Mouse (Mus musculus): ENCODE measurements around the gene Olfr57.

Gene Olfr57

DNA sequence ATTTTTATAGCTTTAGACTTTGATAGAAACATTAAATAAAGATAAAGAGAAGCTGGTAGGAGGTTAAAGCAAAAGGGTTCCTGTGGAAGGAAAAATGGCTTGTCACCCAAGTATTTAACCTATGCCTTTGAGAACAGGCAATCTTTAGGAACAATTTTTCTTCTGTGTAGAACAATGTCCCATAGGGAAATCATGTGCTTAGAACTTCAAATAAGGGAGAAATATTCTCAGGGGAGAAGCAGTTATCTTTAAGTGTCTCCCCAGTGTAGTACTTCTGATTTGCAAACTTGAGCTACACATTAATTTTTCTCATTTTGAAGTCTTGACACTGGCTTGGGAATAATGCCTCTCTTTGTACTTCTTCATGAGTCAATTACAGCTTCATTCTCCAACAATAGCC, at the start of gene Olfr57:
Olfr57 (plus strand) TSS at position 301 of the 400 bp plus-strand sequence.

GRCm38 (mm10) chr10:78980750-78981149, 47.8 kb upstream of the Olfr57 start, which contains the start of gene Olfr1352:
TSS of gene Olfr1352 (plus strand) at chr10:78981050.

GRCm38 (mm10) chr10:79012172-79012571, 16.4 kb upstream of the Olfr57 start, which contains the start of gene Olfr1351:
TSS of gene Olfr1351 (plus strand) at chr10:79012472.
- WGBS, result 82% methylated on average over 1 of the region's 1 CpGs

DNA sequence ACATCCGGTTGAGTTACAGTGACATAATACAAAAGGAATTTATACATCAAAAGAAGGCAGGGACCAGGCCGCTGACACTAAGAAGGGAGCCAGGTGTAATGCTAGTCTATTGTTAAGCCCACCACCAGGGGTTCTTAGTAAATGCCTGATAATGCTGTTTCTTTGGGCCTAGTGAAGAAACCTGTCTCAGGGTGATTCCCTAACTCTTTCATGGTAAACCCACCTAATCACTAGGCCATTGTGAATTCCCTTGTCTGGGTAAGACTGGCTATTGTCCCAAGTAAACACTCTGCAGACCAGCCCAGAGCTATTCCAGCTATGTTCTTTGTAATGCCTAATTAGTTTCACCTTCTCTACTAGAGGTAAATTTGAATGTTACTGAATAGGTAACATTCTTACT, 13.9 kb downstream of the Olfr57 start:
- 80% methylated on average over 2 of the region's 2 CpGs for WGBS

- 83% methylated on average over 3 of the region's 3 CpGs for WGBS
Measured at GRCm38 (mm10) chr10:79057370-79057769, 28.8 kb downstream of the Olfr57 start.
